20 mouse cellular contexts compared by ENCODE assay signal in the genomic region with DNA sequence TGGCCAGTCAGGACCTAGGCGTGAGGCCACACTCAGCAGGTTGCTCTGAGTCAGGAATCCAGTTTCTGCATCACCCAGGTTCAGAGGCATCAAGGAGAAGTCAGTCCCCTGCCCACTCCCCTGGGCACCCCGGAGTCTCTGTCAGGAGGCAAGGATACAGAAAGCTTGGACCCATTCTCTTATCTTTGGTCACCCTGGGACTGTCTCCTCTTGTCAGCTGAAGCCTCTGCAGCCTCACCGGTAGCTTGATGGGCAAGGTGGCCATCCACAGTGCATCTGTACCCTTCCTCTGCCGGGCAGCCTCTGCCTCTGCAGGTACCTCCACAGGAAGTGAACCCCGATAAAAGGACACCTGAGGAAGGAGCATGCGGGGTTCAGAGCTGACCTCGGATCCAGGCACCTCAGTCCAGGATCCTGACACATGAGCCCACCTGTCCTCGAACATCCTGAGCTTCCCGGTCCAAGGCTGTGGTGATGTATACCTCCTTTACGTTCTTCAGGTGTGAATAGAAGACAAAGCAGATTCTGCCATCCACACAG. TPM values are rescaled to one million over a fixed set of nuclear protein-coding genes. Genes with fewer than 3 reads are reported as not detected.
DNase-seq lines count a peak whose midpoint lies in the region; ATAC-seq lines count a peak whose summit lies in the region.
"Had no signal": no experiment of that assay in that cellular context is flagged by ENCODE, and none has a peak within 500 bp of the region (broad histone marks: within the 10 kb centered on the region; RNA-seq: fewer than 3 reads in every experiment).

No protein-coding gene starts in this region.

- no peak overlapping the region for H3K27ac ChIP-seq in neural tube, embryonic 13.5 days (replicated peaks)
- H3K27ac ChIP-seq in neural tube, embryonic 15.5 days (replicated peaks) = no peak overlapping the region
- H3K27ac ChIP-seq: embryonic facial prominence, embryonic 13.5 days; heart, embryonic 13.5 days; hindbrain, embryonic 12.5 days had no signal

- H3K4me3 ChIP-seq in neural tube, embryonic 13.5 days = no peak overlapping the region
- no peak overlapping the region for H3K4me3 ChIP-seq in neural tube, embryonic 15.5 days (replicated peaks)
- H3K4me3 ChIP-seq: embryonic facial prominence, embryonic 13.5 days; heart, embryonic 13.5 days; hindbrain, embryonic 12.5 days had no signal

- no peak overlapping the region for H3K4me2 ChIP-seq in neural tube, embryonic 13.5 days
- H3K4me2 ChIP-seq in neural tube, embryonic 15.5 days = no peak overlapping the region
- H3K4me2 ChIP-seq: embryonic facial prominence, embryonic 13.5 days; heart, embryonic 13.5 days; hindbrain, embryonic 12.5 days had no signal

- H3K9ac ChIP-seq in neural tube, embryonic 13.5 days = 0 out of 2 replicates have a peak overlapping the region, but pooled peaks have one; percentile 0
- no peak overlapping the region for H3K9ac ChIP-seq in neural tube, embryonic 15.5 days (replicated peaks)
- H3K9ac ChIP-seq: embryonic facial prominence, embryonic 13.5 days; heart, embryonic 13.5 days; hindbrain, embryonic 12.5 days had no signal

- DNase-seq in cerebellum, adult 11-12 months = peak; percentile 61
- DNase-seq in gastrocnemius, postnatal 14 days = peak; percentile 4
- DNase-seq in gastrocnemius, postnatal 25 days = no peak
- peak; percentile 71 for DNase-seq in cerebellum, adult 9-10 months
- no peak for DNase-seq in adrenal gland, postnatal 36 days
- DNase-seq: adrenal gland, postnatal 10 days; gastrocnemius, postnatal 10 days; heart, postnatal 4 days had no signal

- H3K9me3 ChIP-seq in neural tube, embryonic 13.5 days = no peaks in the 10 kb centered on the region
- H3K9me3 ChIP-seq in neural tube, embryonic 15.5 days (replicated peaks) = no peaks in the 10 kb centered on the region
- H3K9me3 ChIP-seq: embryonic facial prominence, embryonic 13.5 days; heart, embryonic 13.5 days; hindbrain, embryonic 12.5 days had no signal

- H3K4me1 ChIP-seq in neural tube, embryonic 13.5 days (replicated peaks) = peaks cover 70% of the 10 kb centered on the region
- H3K4me1 ChIP-seq in neural tube, embryonic 15.5 days = peaks cover 65% of the 10 kb centered on the region

- H3K36me3 ChIP-seq in neural tube, embryonic 13.5 days = no peaks in the 10 kb centered on the region; the same call in 1 of the 2 replicates
- H3K36me3 ChIP-seq in neural tube, embryonic 15.5 days = no peaks in the 10 kb centered on the region

- no peak for ATAC-seq in cerebellum, adult (ENCODE audit: insufficient number of reproducible peaks, low FRiP score, low TSS enrichment)
- ATAC-seq in neural tube, embryonic 13.5 days (ENCODE audit: low read depth) = no peak
- ATAC-seq in neural tube, embryonic 15.5 days (ENCODE audit: low FRiP score) = no peak
- ATAC-seq: forebrain, embryonic 16.5 days; hindbrain, embryonic 16.5 days; inflammation-experienced regulatory T-cells, adult 6 months; intestine, postnatal 0 days had no signal

- intact Hi-C loops in gastrocnemius, postnatal 14 days (cut with DNase I; ENCODE audit: low total_unique reads) = no loop called here

- WGBS in neural tube, embryonic 13.5 days = 94% methylated on average over 10 of the region's 10 CpGs
- 98% methylated on average over 10 of the region's 10 CpGs for WGBS in neural tube, embryonic 15.5 days

- H3K27me3 ChIP-seq in neural tube, embryonic 13.5 days = no peaks in the 10 kb centered on the region
- no peaks in the 10 kb centered on the region for H3K27me3 ChIP-seq in neural tube, embryonic 15.5 days (replicated peaks)
- H3K27me3 ChIP-seq: embryonic facial prominence, embryonic 13.5 days; heart, embryonic 13.5 days; hindbrain, embryonic 12.5 days had no signal

RNA-seq across cellular contexts. Expression of gene Slc25a22, which starts 1.5 kb away (rescaled TPM):
- total RNA-seq in gastrocnemius, postnatal 14 days (2021) = 10 to 100 TPM; 14.8 to 32.4 TPM
- 10 to 100 TPM; 17.1 to 32.9 TPM for total RNA-seq in gastrocnemius, postnatal 25 days (2021)
- polyA plus RNA-seq in neural tube, embryonic 13.5 days (2015; fragmentation: Nextera tagmentation; extraction: Ambion mirVana) = 59.6 and 66.7 TPM in 2 replicates
- polyA plus RNA-seq in neural tube, embryonic 15.5 days (2015; fragmentation: Nextera tagmentation; extraction: Ambion mirVana) = 76.7 and 88.8 TPM in 2 replicates
- 100 to 1,000 TPM; 110 to 120 TPM for total RNA-seq in adrenal gland, postnatal 36 days (2021)

RNA-seq across cellular contexts. Expression of gene Pidd1, which starts 4.6 kb away (rescaled TPM):
- under 1 TPM; 0.55 to 0.75 TPM for total RNA-seq in gastrocnemius, postnatal 14 days (2021)
- under 1 TPM; 0.18 to 0.75 TPM for total RNA-seq in gastrocnemius, postnatal 25 days (2021)
- 3.8 and 3.9 TPM in 2 replicates for polyA plus RNA-seq in neural tube, embryonic 13.5 days (2015; fragmentation: Nextera tagmentation; extraction: Ambion mirVana)
- polyA plus RNA-seq in neural tube, embryonic 15.5 days (2015; fragmentation: Nextera tagmentation; extraction: Ambion mirVana) = 2.7 and 5.0 TPM in 2 replicates
- total RNA-seq in adrenal gland, postnatal 36 days (2021) = 1 to 10 TPM; 1.5 to 2.3 TPM

RNA-seq across cellular contexts. Expression of gene Rplp2, which starts 8.0 kb away (rescaled TPM):
- 100 to 1,000 TPM; 730 to 819 TPM for total RNA-seq in gastrocnemius, postnatal 14 days (2021)
- 100 to 1,000 TPM; 531 to 541 TPM for total RNA-seq in gastrocnemius, postnatal 25 days (2021)
- 769 and 771 TPM in 2 replicates for polyA plus RNA-seq in neural tube, embryonic 13.5 days (2015; fragmentation: Nextera tagmentation; extraction: Ambion mirVana)
- 743 and 829 TPM in 2 replicates for polyA plus RNA-seq in neural tube, embryonic 15.5 days (2015; fragmentation: Nextera tagmentation; extraction: Ambion mirVana)
- total RNA-seq in adrenal gland, postnatal 36 days (2021) = 1,000 to 10,000 TPM; 1,094 to 1,114 TPM

RNA-seq across cellular contexts. Expression of gene Cend1, which starts 9.9 kb away (rescaled TPM):
- under 1 TPM; 0.47 to 0.82 TPM for total RNA-seq in gastrocnemius, postnatal 14 days (2021)
- total RNA-seq in gastrocnemius, postnatal 25 days (2021) = under 1 TPM; 0.38 to 0.75 TPM
- polyA plus RNA-seq in neural tube, embryonic 13.5 days (2015; fragmentation: Nextera tagmentation; extraction: Ambion mirVana) = 94.3 and 111 TPM in 2 replicates
- polyA plus RNA-seq in neural tube, embryonic 15.5 days (2015; fragmentation: Nextera tagmentation; extraction: Ambion mirVana) = 185 and 208 TPM in 2 replicates
- total RNA-seq in adrenal gland, postnatal 36 days (2021) = 1 to 10 TPM in 1 of 2 experiments, under 1 TPM in 1; 0.70 to 1.3 TPM
- total RNA-seq: granulocyte monocyte progenitor cell, adult 5-6 weeks; MEL had no signal

RNA-seq across cellular contexts. Expression of gene Pnpla2, which starts 15.8 kb away (rescaled TPM):
- total RNA-seq in gastrocnemius, postnatal 14 days (2021) = 100 to 1,000 TPM; 188 to 332 TPM
- 100 to 1,000 TPM; 265 to 357 TPM for total RNA-seq in gastrocnemius, postnatal 25 days (2021)
- 17.1 and 17.6 TPM in 2 replicates for polyA plus RNA-seq in neural tube, embryonic 13.5 days (2015; fragmentation: Nextera tagmentation; extraction: Ambion mirVana)
- 17.2 and 25.7 TPM in 2 replicates for polyA plus RNA-seq in neural tube, embryonic 15.5 days (2015; fragmentation: Nextera tagmentation; extraction: Ambion mirVana)
- 100 to 1,000 TPM; 875 to 879 TPM for total RNA-seq in adrenal gland, postnatal 36 days (2021)

Comparison
In these comparisons a context has a peak if more than half of its experiments do, and no peak if none do; other contexts are left out.
1. DNase-seq: peak in cerebellum, adult 11-12 months (single experiment), gastrocnemius, postnatal 14 days (single experiment) and cerebellum, adult 9-10 months (single experiment); none in gastrocnemius, postnatal 25 days (single experiment) and adrenal gland, postnatal 36 days (0 of 2).